Mouse (Mus musculus) testis, adult 2 months (tissue): ENCODE data around the gene Hira.

ENCODE experiments used
- CTCF ChIP-seq: fragments of 200-500 bp; IDR thresholded peaks from 2 replicates; pipeline ENCODE4 v1.5.1; 2012; ENCODE audit warnings: low read depth, mild to moderate bottlenecking, inconsistent platforms, low read length, moderate library complexity; ENCODE audit not compliant: control insufficient read depth, insufficient read depth, insufficient replicate concordance
- POLR2A ChIP-seq: fragments of 200-500 bp; IDR thresholded peaks from 2 replicates; pipeline ENCODE4 v1.6.1; 2012; ENCODE audit warnings: low read depth, mild to moderate bottlenecking, inconsistent platforms, low read length, moderate library complexity; ENCODE audit not compliant: control insufficient read depth

DNA sequence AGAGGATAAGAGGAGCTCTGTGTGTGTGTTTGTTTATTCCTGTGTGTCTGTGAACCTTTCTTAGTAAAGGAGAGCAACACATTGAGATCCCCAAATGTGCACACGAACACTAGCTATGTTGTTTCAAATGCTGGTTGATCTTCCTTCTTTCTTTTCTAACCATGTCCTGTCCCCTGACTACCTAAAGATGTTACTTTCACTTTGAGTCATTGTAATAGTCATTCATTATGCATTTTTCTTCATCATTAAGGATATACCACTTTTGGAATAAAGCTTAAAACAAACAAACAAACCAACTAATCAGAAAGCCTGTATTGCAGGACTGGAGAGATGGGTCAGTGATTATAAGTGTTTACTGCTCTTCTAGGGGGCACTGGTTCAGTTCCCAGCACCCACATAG, 28.8 kb downstream of the Hira start:
- TF ChIP-seq POLR2A = no peak
- no peak for TF ChIP-seq CTCF
